Mouse (Mus musculus) mouse embryonic stem cell (cell line): ENCODE measurements at regions not wholly inside any gene's neighbourhood (a gene's known extent, or its start where the extent isn't known, plus 50 kb on each side); places are given as distances from the start of the nearest gene placed in this dataset.

Experiments
- in situ Hi-C, 2 experiments: fragments of 300-500 bp; cut with MboI; formaldehyde crosslinking; loops; 1 replicate in 1 of 2; 3 replicates in 1 of 2; pipeline ENCODE4 v1.14.3; 2019 to 2020; ENCODE audit warnings: low sequenced_read_pairs in 2 of 2, low pct_unique_long_range_greater_than_20kb in 1 of 2, mixed read lengths in 1 of 2; ENCODE audit not compliant: unreplicated experiment in 1 of 2

GRCm38 (mm10) chrX:85481326-85481725, 92.5 kb upstream of the Tab3 start:
- in situ Hi-C loops = no loop called here

GRCm38 (mm10) chrX:85496943-85497342, 76.9 kb upstream of the Tab3 start:
- in situ Hi-C loops = loop anchor here in 1 of 2 experiments (5.0 kb wide), 1 partner anchor 150 kb away; no protein-coding TSS in a partner anchor
